Mouse (Mus musculus) MEL-GATA-1-ER (cell line): ENCODE measurements around the gene Lsm7.
A peak's percentile ranks its signal among the peaks of the same experiment; 100 is the strongest.

Experiments
- DNase-seq: peaks from one replicate; pipeline ENCODE4 v3.0.0-alpha.2; 2012; ENCODE audit warnings: low read depth; ENCODE audit errors: extremely low read depth

The Lsm7 gene

DNA sequence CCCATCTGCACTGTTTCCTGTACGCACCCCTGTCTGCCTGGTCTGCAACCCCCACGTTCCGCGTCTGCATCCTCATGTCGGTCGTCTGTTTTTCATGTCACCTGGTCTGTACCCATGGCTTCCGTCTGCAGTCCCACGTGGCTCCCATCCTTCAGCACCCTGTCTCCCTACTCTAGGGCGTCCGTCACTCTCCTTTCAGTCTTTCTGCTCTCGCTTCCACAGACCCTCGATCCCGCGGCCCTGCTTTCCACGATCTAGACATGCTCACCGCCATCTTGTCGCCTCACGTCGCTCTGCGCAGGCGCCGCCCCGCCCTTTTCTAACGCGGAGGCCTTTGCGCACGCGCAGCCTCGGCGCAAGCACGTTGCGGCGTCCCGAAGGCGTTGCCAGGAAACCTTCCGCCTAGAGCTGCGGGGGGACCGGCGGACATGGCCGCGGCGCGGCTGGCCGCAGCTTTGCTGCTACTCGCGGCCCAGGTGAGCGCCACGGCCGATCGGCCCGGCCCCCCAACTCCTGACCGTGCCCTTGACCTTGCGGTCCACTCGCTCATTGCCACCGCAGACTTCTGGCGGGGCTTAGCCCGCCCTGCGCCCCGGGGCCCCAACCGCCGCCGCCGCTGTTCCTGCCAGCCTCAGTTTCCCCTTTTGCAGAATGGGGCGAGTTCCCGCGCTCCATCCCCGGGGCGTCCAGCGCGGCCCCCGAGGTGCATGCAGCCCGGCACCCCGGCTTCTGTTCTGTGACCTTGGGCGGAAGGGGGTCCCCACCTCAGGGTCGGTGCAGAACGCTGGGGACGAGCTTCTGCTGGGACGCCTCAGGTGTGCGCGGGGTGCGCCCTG, at the start of gene Lsm7, which contains the start of gene Sppl2b:
TSS of gene Lsm7 (minus strand) at position 297 of the 836 bp plus-strand sequence.
TSS of gene Sppl2b (plus strand) at position 363 of the 836 bp plus-strand sequence.
- DNase-seq = peak; percentile 74

DNA sequence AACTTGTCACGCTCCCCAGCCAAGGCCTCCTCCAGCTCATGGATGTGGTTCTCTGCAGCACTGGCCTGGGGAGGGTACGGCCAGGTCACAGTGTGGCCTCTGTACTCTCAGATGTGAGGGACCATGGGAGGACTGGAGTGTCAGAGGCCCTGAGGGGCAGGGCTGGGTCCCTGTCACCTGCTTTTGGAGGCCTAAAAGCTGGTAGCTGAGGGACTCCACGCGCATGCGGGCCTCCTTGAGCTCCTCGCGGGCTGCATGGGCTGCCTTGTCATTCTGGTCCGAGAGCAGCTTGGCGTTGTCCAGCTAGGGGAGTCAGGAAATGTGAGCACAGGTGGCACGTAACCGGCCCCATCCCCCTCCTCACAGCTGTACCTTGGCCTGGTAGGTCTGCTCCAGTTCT, 49.7 kb upstream of the Lsm7 start:
- DNase-seq = no peak

GRCm38 (mm10) chr10:80904004-80904693, 49.1 kb upstream of the Lsm7 start:
- DNase-seq = no peak

DNA sequence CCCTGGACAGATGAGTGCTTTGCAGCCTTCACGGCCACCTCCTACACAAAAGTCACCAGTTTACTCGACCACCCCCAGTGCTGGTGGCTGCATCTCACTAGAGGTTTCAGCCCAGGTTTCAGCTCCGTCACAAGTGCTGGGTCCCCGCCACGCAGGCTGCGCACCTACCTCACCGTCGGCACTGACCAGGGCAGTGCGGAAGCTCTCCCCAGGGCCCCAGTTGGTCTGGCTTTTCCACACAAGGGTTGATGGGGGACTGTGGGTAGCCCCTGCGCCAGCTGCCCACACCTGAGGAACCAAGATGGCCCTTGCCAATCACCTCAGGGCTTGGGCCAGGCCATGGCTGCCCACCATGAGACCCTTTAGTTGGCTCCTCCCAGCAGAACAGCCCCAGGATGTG, 48.3 kb upstream of the Lsm7 start:
- no peak for DNase-seq

GRCm38 (mm10) chr10:80902273-80902940, 47.4 kb upstream of the Lsm7 start:
- DNase-seq = no peak

DNA sequence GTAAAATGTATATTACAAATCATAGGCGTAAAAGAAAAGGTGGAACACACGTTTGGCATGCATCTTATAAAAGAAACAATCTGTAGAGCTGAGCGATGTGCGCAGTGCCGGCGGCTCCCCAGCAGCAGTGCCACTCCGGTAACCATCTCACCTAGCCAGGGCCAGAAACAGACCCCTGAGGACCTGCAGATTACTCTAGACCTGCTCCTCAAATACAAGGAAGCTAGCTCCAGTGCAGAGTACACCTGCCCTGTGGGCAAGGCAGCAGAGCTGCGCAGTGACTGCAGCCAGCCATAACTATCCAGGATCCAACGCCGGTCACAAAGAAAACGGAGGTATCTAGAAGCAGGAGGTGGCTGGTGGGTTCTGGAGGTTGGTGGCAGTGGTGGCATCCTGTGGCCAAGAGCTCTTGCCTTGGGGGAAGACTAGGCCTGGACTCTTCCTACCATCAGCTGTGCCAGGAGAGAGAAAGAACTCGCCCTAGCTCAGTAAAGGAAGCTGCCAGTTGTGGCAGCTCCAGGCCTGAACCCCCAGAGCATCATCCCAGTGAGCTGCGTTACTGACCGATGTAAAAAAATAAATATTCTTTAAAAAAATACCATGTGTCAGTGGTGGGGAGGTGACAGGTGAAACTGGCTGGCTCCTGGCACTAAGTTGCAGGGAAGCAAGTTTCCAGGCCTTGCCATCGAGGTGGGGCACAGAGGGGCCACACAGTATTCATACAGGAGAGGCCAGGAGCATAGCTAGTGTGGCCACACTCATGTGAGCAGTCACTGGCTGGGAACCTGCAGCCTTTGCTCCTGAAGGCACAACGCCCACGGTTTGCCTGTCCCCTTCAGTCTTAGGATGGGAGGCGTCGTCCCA, 46.6 kb upstream of the Lsm7 start:
- DNase-seq = no peak

DNA sequence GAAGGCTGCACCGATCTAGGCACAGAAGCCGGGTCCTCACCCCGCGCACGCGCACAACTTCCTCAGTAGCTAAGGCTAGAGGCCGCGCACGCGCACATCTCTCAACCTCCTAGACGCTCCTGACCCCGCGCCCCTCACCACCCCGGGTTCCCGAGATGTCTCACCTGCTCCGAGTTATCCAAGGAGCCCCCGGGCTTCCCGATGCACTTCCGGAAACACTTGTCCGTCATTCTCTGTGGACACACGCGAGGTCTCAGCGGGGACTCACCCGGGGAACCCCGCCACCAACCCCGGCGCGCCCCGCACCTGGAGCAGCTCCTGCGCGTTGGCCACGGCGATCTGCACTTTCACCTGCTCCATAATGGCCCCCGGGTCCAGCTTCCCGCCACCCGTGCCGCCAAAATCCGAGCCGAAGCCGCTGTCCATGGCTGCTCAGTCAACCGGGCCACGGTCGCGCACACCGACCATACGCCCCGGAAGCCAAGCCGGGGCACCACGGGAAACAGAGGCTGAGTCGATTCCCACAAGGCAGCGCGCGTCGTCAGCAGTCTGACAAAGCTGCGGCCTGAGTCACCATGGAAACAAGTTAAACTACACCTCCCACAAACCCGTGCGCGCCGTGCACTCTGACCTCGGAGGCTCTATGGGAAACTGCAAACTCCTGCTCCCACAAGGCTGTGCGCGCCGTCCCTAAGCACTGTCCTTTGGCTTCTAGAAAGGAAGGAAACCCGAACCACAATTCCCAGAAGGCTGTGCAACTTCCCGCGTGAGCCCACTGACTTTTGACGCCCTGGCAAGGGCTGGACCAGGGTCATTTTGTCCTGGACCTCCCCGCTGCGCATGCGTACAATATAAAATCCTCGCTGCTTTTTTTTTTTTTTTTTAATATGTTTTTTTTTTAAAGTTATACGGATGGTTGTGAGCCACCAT, 45.6 kb upstream of the Lsm7 start, which contains the start of gene Timm13:
TSS of gene Timm13 (minus strand) at position 652 of the 930 bp plus-strand sequence.
- peak; percentile 99 for DNase-seq

DNA sequence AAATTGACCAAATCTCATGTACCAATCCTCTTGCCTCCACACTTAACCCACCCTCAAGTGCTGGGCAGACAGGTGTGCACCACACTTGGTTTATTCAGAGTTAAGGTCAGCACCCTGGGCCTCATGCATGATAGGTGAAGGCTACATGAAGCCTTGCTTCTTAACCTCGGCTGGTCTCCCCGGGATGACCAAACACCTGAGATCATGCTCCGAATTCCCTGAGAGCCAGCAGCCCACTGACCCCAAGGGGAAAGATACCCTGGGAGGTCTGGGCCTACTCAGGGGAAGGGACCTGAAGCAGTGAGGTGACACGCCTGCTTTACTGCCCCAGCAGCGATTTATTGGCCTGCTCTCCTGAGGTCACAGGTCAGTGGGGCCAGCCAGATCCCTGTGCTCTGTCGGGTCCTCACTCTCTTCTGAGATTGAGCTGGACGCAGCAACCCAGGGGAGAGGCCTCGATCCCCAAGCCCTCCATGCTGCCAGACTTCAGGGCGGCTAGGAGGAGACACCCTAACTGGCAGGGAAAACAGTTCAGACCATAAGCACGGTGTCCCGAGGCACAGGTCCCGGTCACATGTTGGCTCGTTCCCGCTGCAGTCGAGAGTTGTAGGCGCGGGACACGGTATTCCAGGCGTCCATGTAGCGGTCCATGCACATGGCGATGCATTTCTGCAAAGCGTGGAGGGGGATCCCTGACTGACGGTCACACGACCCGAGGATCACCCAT, 44.7 kb upstream of the Lsm7 start:
- DNase-seq = no peak

DNA sequence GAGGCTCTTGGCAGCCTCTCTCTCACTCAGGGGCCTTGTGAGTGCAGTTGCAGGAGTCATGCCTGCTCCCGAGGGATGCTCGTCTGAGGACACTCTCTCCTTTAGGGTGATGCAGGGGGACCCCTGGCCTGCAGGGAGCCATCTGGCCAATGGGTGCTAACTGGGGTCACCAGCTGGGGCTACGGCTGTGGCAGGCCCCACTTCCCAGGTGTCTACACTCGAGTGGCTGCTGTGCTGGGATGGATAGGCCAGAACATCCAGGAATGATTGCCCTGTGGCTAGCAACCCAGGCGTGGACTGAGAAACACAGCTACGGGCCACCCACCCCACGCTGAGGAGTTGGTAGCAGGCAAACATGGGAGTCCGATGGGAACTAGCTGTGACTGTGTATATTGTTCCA, 44.1 kb upstream of the Lsm7 start:
- no peak for DNase-seq

DNA sequence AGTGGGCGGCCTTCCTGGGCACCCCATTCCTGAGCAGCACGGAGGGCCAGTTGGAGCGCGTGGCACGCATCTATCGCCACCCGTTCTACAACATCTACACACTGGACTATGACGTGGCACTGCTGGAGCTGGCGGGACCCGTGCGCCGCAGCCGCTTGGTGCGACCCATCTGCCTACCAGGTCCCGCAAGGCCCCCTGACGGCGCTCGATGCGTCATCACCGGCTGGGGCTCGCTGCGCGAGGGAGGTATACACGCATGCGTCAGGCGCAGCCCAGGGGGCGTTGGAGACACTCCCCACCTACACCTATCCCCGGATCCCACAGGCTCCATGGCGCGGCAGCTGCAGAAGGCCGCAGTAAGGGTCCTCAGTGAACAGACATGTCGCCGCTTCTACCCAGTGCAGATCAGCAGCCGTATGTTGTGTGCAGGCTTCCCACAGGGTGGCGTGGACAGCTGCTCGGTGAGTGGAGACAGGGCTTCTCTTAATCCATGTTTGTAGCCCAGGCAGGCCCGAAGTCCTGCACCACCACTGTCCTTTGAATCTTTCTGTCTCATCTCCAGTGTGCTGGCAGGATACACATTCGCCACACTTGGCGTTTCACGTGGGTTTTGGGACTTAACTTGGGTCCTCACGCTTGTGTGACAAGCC, 43.0 kb upstream of the Lsm7 start:
- DNase-seq = no peak

DNA sequence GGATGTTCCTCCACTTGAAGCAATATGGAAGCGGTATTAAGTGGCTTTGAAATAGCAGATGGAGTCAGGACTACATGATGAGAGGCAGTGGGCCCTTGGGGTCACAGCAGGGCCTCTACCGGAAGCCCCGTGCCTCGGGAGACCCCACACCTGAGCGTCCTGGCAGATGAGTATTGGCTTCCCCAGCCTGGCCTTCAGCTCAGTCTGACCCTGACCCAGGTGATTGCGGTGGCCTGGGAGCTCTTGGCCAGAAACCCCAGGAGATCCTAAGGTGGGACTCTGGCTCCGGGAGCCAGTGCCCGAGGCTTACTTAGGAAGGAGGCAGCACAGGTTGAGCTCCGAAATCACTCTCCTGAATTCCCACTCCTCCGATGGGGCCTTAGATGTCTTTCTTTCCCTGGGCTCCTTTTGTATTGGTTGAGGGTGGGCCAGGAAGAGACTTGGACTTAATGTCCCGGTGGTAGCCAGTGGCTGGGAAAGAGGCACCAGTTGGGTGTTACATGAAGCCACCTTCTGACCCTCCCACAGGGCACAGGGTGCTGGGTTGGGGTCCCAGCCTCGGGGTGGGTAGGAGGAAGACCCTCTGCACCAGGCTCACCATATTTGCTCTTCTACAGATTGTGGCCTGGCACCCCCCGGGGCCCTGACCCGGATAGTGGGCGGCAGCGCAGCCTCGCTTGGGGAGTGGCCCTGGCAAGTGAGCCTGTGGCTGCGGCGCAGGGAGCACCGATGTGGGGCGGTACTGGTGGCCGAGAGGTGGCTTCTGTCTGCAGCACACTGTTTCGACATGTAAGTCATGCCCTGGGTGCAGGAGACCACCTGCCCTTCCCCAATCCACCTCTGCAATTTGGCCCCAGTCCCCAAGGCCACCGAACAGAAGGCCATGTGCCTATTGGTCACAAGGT, 41.8 kb upstream of the Lsm7 start:
- no peak for DNase-seq

DNA sequence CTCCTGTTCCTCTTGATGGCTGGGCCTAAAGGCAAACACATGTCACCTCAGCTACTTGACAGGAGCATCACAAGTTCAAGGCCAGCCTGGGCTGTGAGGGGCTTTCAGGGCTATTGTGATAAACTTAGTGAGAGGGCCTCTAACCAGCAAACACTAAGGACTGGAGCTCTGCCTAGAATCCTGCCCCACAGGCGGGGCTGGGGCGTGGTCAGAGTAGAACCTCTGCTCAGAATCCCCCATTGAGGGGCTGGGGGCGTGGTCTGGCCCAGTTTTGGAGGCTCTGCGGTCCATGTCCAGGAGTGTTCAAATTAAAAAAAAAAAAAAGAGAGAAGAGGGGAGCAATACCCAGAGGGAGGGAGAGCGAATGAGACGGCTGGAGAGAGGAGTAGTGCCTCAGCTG, 40.7 kb upstream of the Lsm7 start:
- DNase-seq = no peak

GRCm38 (mm10) chr10:80895100-80895499, 40.1 kb upstream of the Lsm7 start:
- no peak for DNase-seq

DNA sequence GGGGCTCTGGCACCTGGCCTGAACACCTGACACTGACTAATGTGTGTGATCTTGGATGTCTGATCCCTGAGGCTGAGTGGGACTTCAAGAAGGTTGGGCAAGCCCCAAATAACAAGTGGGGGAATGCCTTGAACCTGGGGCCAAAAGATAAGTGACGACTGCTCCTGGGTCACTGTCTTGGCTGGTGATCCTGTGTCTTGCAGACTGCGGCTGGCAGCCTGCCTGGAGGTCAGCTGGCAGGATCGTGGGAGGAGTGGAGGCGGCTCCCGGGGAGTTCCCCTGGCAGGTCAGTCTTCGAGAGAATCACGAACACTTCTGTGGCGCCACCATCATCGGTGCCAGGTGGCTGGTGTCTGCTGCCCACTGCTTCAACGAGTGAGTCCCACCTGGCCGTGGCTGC, 32.2 kb upstream of the Lsm7 start:
- no peak for DNase-seq

DNA sequence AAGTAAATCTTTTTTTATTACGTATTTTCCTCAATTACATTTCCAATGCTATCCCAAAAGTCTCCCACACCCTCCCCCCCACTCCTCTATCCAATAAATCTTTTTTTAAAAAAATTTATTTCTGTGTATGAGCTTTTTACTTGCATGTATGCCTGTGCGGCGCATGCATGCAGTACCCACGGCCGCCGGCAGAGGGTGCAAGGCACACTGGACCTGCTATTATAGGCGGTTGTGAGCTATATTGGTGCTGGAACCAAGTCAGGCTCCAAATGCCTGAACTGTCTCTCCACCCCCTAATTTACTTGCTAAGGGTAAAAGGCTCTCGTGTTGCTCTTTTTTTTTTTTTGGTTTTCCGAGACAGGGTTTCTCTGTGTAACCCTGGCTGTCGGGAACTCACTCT, 26.3 kb upstream of the Lsm7 start:
- peak; percentile 57 for DNase-seq

DNA sequence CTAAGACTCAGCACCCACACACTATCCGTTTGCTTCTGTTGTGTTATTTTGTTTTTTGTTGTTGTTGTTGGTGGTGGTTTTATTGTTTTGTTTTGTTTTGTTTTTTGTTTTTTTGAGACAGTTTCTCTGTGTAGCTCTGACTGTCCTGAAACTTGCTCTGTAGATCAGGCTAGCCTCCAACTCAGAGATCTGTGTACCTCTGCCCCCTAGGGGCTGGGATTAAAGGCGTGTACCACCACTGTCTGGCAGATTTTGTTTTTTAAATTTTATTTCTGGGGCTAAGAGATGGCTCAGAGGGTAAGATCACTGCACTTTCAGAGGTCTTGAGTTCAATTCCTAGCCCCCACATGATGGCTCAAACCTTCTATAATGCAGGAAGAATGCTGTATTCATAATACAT, 25.9 kb upstream of the Lsm7 start:
- DNase-seq = no peak

GRCm38 (mm10) chr10:80880131-80880641, 25.2 kb upstream of the Lsm7 start:
- DNase-seq = peak; percentile 74

DNA sequence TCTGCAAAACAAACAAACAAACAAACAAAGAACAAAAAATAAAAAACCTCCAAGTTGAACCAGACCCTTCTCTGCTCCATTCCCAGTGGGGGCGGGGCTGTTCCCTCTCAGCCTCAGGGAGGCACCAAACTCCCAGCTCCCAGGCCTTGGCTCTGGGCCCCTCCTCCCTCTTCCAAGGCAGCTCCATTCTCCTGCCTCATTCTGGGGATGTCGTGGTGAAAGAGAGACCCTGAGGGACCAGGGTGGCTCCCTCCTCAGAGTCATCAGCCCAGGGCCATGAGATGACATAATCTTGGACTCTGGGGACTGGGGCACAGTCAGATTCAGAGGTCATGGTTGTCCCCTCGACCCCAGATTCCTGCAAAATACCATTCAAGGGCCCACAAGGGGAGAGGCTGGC, 21.6 kb upstream of the Lsm7 start:
- DNase-seq = no peak
